Mouse (Mus musculus) intestine, embryonic 14.5 days (tissue): ENCODE measurements around the gene Odf3l1. TPM values are rescaled to one million over a fixed set of nuclear protein-coding genes. Genes with fewer than 3 reads are reported as not detected.

Experiments
- ATAC-seq: fragments of 200-750 bp; cut with Nextera tagmentation; replicated peaks from 2 replicates; pipeline ENCODE4 v1.8.0; 2017; ENCODE audit warnings: low read depth, moderate number of reproducible peaks, moderate TSS enrichment, moderate library complexity; ENCODE audit not compliant: low FRiP score, low TSS enrichment
- DNase-seq: peaks from one replicate; pipeline ENCODE4 v3.0.0-alpha.2; 2018; ENCODE audit warnings: low spot score
- H3K27ac ChIP-seq: fragments of 300-500 bp; sonication (generic); 2 replicates; pipeline ENCODE4 v1.5.1; 2014; ENCODE audit warnings: low read depth, mild to moderate bottlenecking, control low read depth
- H3K27me3 ChIP-seq: fragments of 300-500 bp; sonication (generic); replicated peaks from 2 replicates; pipeline ENCODE4 v1.6.1; 2014; ENCODE audit warnings: low read length, control low read depth; ENCODE audit not compliant: control insufficient read depth, insufficient read depth
- H3K36me3 ChIP-seq: fragments of 300-500 bp; sonication (generic); 2 replicates; pipeline ENCODE4 v1.6.1; 2014; ENCODE audit warnings: low read length, control low read depth; ENCODE audit not compliant: control insufficient read depth, insufficient read depth
- H3K4me1 ChIP-seq: fragments of 300-500 bp; sonication (generic); replicated peaks from 2 replicates; pipeline ENCODE4 v1.6.1; 2014; ENCODE audit warnings: low read length, control low read depth, mixed read lengths; ENCODE audit not compliant: control insufficient read depth, insufficient read depth
- H3K4me2 ChIP-seq: fragments of 300-500 bp; sonication (generic); 2 replicates; pipeline ENCODE4 v1.6.1; 2014; ENCODE audit warnings: low read length
- H3K4me3 ChIP-seq: fragments of 300-500 bp; sonication (generic); 2 replicates; pipeline ENCODE4 v1.5.1; 2014; ENCODE audit warnings: low read depth, low read length, control low read depth, mixed read lengths
- H3K9ac ChIP-seq: fragments of 300-500 bp; sonication (generic); 2 replicates; pipeline ENCODE4 v1.6.1; 2014; ENCODE audit warnings: mild to moderate bottlenecking, low read length
- H3K9me3 ChIP-seq: fragments of 300-500 bp; sonication (generic); 2 replicates; pipeline ENCODE4 v1.6.1; 2016; ENCODE audit warnings: low read length, control low read depth; ENCODE audit not compliant: control insufficient read depth
- WGBS: fragments of 180-500 bp; shearing (Covaris S2); extraction: QIAGEN DNeasy Blood & Tissue Kit; methylation state at CpG from one replicate; pipeline ENCODE4 v1.1.7; 2014; 5-methylcytosine and 5-hydroxymethylcytosine counted together
- polyA plus RNA-seq: library from polyadenylated mRNA; unstranded; fragments of >200 nt; fragmentation: Nextera tagmentation; extraction: Ambion mirVana; gene quantifications from 2 replicates; pipeline ENCODE4 v1.2.1, GENCODE M21; 2014

Gene Odf3l1
- polyA plus RNA-seq, 1 experiment from 2014 or later: 1.6 TPM

GRCm38 (mm10) chr9:56831904-56832303, 32.6 kb downstream of the Odf3l1 start:
- H3K4me3 ChIP-seq: no peak overlapping the region
- H3K4me2 ChIP-seq: no peak overlapping the region
- WGBS: 72% methylated on average over 3 of the region's 3 CpGs
- ATAC-seq (no peak), DNase-seq (no peak)
- no peak overlapping the region for H3K9ac ChIP-seq
- H3K4me1 ChIP-seq: no peaks in the 10 kb centered on the region
- no peak overlapping the region for H3K27ac ChIP-seq
- no peaks in the 10 kb centered on the region for H3K27me3 ChIP-seq
- H3K9me3 ChIP-seq: no peaks in the 10 kb centered on the region
- H3K36me3 ChIP-seq: no peaks in the 10 kb centered on the region

DNA sequence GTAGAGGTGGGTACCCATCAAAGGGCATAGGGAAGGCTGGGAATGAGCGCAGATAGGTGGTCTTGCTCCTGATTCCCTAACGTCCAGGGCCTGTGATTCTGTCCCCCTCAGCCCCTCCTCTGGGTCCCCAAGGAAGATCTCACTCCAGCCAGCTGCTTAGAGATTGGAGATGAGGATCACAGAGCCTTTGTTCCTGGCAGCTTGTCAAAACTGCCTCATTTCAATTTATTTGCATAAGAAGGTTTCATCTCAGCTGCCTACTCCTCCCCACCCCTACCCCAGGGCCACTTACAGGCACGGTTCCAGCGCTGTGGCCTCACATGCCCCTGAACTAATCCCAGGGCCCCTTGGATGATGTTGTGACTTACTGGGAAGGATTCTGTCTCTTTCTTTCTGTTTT, 34.3 kb downstream of the Odf3l1 start:
- peaks cover 13% of the 10 kb centered on the region; the same call in 1 of the 2 replicates for H3K27me3 ChIP-seq
- no peak overlapping the region for H3K4me2 ChIP-seq
- no peaks in the 10 kb centered on the region for H3K9me3 ChIP-seq
- no peaks in the 10 kb centered on the region for H3K36me3 ChIP-seq
- H3K27ac ChIP-seq: no peak overlapping the region
- WGBS: 40% methylated on average over 4 of the region's 4 CpGs
- ATAC-seq: no peak
- no peak overlapping the region for H3K9ac ChIP-seq
- no peak overlapping the region for H3K4me3 ChIP-seq
- 0 out of 2 replicates have a peak, but pooled peaks cover 7% of the 10 kb centered on the region for H3K4me1 ChIP-seq
- DNase-seq: no peak

- Histone ChIP-seq H3K4me3 (no peak overlapping the region), H3K27me3 (peaks cover 13% of the 10 kb centered on the region; the same call in 1 of the 2 replicates), H3K9ac (no peak overlapping the region), H3K4me2 (no peak overlapping the region), H3K27ac (no peak overlapping the region), H3K9me3 (no peaks in the 10 kb centered on the region), H3K4me1 (0 out of 2 replicates have a peak, but pooled peaks cover 7% of the 10 kb centered on the region), H3K36me3 (no peaks in the 10 kb centered on the region)
- DNase-seq (no peak), ATAC-seq (no peak)
- WGBS: 79% methylated on average over 6 of the region's 6 CpGs
Measured at GRCm38 (mm10) chr9:56828841-56829240, 35.6 kb downstream of the Odf3l1 start.

DNA sequence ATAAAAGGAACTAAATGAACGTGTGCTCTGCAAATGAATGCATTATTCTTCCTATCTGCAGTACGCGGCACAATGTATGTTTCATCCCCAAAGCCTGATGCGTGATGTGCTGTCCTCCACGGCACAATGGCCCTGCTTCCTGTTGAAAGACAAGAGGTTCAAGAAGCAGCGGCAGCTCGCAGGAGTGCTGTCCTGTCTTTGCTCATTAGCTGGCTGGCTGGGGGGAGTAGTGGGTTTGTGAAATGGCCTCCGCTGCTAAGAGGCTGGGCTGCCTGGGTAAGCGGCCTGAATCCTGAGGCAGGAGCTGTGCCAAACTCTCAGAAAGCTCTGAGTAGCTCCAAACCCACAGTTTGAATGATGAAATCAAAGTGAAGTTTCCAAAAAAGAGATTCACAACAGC, 36.3 kb downstream of the Odf3l1 start:
- no peak overlapping the region for H3K4me2 ChIP-seq
- H3K4me3 ChIP-seq: no peak overlapping the region
- H3K4me1 ChIP-seq: 0 out of 2 replicates have a peak, but pooled peaks cover 7% of the 10 kb centered on the region
- 21% methylated on average over 9 of the region's 9 CpGs for WGBS
- no peak overlapping the region for H3K9ac ChIP-seq
- H3K27me3 ChIP-seq: peaks cover 13% of the 10 kb centered on the region; the same call in 1 of the 2 replicates
- no peak for DNase-seq
- H3K27ac ChIP-seq: no peak overlapping the region
- no peak for ATAC-seq
- H3K36me3 ChIP-seq: no peaks in the 10 kb centered on the region
- no peaks in the 10 kb centered on the region for H3K9me3 ChIP-seq

DNA sequence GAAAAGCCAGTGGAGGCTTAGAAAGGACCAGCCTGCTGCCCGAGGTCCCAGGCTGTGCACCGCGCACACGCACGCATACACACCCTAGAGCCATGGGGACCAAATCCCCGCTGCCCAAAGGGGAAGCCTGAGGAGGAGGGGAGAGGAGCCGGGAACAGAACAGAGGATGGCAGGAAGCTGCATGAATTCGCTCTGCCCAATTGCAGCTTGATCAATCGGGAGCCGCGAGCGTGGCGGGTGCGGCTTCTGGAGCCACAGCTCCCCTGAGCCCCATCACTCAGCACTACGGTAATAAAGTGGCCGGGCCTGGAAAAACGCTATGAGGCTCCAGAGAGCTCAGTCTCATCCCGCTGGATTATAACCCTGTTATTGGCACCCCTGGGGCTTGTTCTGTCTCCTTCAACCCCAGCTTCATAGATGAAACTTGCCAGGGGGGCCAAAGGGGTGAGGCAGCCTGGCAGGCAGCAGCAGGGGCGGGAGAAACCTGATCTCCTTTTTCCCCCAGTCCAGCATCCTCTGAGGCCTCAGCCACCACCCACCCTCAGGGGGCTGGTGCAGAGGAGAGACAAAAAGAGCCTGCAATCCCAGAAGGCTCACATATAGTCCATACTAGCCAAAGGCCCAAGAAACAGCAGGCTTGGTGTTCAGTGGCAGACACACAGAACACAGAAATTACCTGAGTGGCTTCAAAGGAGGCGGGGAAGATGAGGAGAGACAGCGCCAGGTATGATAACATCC, 38.8 kb downstream of the Odf3l1 start:
- 12% methylated on average over 21 of the region's 21 CpGs for WGBS
- Histone ChIP-seq H3K27me3 (peaks cover 13% of the 10 kb centered on the region; the same call in 1 of the 2 replicates), H3K4me1 (0 out of 2 replicates have a peak, but pooled peaks cover 7% of the 10 kb centered on the region), H3K9me3 (no peaks in the 10 kb centered on the region), H3K4me3 (no peak overlapping the region), H3K9ac (0 out of 2 replicates have a peak overlapping the region, but pooled peaks have one; percentile 8), H3K36me3 (no peaks in the 10 kb centered on the region), H3K4me2 (peak overlapping the region; percentile 43), H3K27ac (no peak overlapping the region)
- 0 out of 2 replicates have a peak, but pooled peaks have one; percentile 27 for ATAC-seq
- no peak for DNase-seq

GRCm38 (mm10) chr9:56824900-56825299, 39.6 kb downstream of the Odf3l1 start:
- no peak overlapping the region for H3K4me3 ChIP-seq
- ATAC-seq (no peak), DNase-seq (no peak)
- H3K9ac ChIP-seq: no peak overlapping the region
- H3K4me1 ChIP-seq: 0 out of 2 replicates have a peak, but pooled peaks cover 7% of the 10 kb centered on the region
- no peaks in the 10 kb centered on the region for H3K36me3 ChIP-seq
- no peak overlapping the region for H3K4me2 ChIP-seq
- H3K27ac ChIP-seq: no peak overlapping the region
- no peaks in the 10 kb centered on the region for H3K9me3 ChIP-seq
- 4% methylated on average over 3 of the region's 3 CpGs for WGBS
- H3K27me3 ChIP-seq: peaks cover 13% of the 10 kb centered on the region; the same call in 1 of the 2 replicates

DNA sequence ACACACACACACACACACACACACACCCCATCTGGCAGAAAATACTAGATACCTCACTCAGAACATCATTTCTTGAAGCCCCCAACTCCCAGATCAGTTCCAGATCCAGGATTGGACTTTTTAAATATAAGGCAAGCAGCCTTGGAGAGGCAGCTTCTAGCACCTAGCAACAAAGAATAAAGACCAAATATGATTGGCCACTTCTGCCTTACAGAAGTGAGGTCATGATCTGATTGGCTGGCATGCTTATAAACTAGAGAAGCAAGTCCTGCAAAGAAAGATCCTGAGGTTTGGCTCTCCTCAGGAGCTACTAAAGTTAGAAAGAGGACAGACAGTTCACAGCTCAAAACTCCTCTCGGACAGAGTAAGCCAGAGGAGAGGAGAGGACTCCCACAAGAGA, 53.6 kb downstream of the Odf3l1 start:
- ATAC-seq (no peak), DNase-seq (no peak)
- no peaks in the 10 kb centered on the region for H3K36me3 ChIP-seq
- no peaks in the 10 kb centered on the region for H3K9me3 ChIP-seq
- no peaks in the 10 kb centered on the region for H3K27me3 ChIP-seq
- no peaks in the 10 kb centered on the region for H3K4me1 ChIP-seq
- no peak overlapping the region for H3K27ac ChIP-seq
- no peak overlapping the region for H3K4me3 ChIP-seq
- H3K4me2 ChIP-seq: no peak overlapping the region
- H3K9ac ChIP-seq: no peak overlapping the region
- 64% methylated on average over 1 of the region's 1 CpGs for WGBS

- H3K9me3 ChIP-seq: no peaks in the 10 kb centered on the region
- DNase-seq (no peak), ATAC-seq (no peak)
- no peak overlapping the region for H3K27ac ChIP-seq
- no peaks in the 10 kb centered on the region for H3K36me3 ChIP-seq
- no peak overlapping the region for H3K4me3 ChIP-seq
- no peaks in the 10 kb centered on the region for H3K27me3 ChIP-seq
- WGBS: 90% methylated on average over 6 of the region's 6 CpGs
- H3K4me2 ChIP-seq: no peak overlapping the region
- H3K9ac ChIP-seq: no peak overlapping the region
- no peaks in the 10 kb centered on the region for H3K4me1 ChIP-seq
Measured at GRCm38 (mm10) chr9:56807990-56808389, 56.5 kb downstream of the Odf3l1 start.

GRCm38 (mm10) chr9:56803146-56803545, 61.3 kb downstream of the Odf3l1 start:
- no peak overlapping the region for H3K4me3 ChIP-seq
- H3K27ac ChIP-seq: no peak overlapping the region
- H3K36me3 ChIP-seq: no peaks in the 10 kb centered on the region
- no peaks in the 10 kb centered on the region for H3K4me1 ChIP-seq
- H3K9ac ChIP-seq: no peak overlapping the region
- WGBS: 88% methylated on average over 7 of the region's 7 CpGs
- DNase-seq (no peak), ATAC-seq (no peak)
- H3K9me3 ChIP-seq: no peaks in the 10 kb centered on the region
- peaks cover 11% of the 10 kb centered on the region for H3K27me3 ChIP-seq
- H3K4me2 ChIP-seq: no peak overlapping the region
